Mouse (Mus musculus) midbrain, embryonic 16.5 days (tissue): Measurements from ENCODE around the gene Ssr1. TPM values are rescaled to one million over a fixed set of nuclear protein-coding genes. Genes with fewer than 3 reads are reported as not detected.

Experiments
- ATAC-seq: fragments of 200-750 bp; cut with Nextera tagmentation; 2 replicates; pipeline ENCODE4 v1.8.0; 2017; ENCODE audit warnings: moderate TSS enrichment
- H3K27ac ChIP-seq: fragments of 300-500 bp; sonication (generic); 2 replicates; pipeline ENCODE4 v1.5.1; 2014; ENCODE audit warnings: mild to moderate bottlenecking, low read length, mixed read lengths
- H3K27me3 ChIP-seq: fragments of 300-500 bp; sonication (generic); 2 replicates; pipeline ENCODE4 v1.6.1; 2014; ENCODE audit warnings: low read depth, low read length, mixed read lengths; ENCODE audit not compliant: control insufficient read depth, insufficient read depth
- H3K36me3 ChIP-seq: fragments of 300-500 bp; sonication (generic); 2 replicates; pipeline ENCODE4 v1.6.1; 2014; ENCODE audit warnings: mild to moderate bottlenecking, low read length, moderate library complexity, mixed read lengths; ENCODE audit not compliant: control insufficient read depth, insufficient read depth
- H3K4me1 ChIP-seq: fragments of 300-500 bp; sonication (generic); 2 replicates; pipeline ENCODE4 v1.6.1; 2014; ENCODE audit warnings: mild to moderate bottlenecking, low read length, mixed read lengths; ENCODE audit not compliant: control insufficient read depth, insufficient read depth
- H3K4me2 ChIP-seq: fragments of 300-500 bp; sonication (generic); 2 replicates; pipeline ENCODE4 v1.6.1; 2014; ENCODE audit warnings: mild to moderate bottlenecking, low read length, mixed read lengths
- H3K4me3 ChIP-seq: fragments of 300-500 bp; sonication (generic); 2 replicates; pipeline ENCODE4 v1.5.1; 2014; ENCODE audit warnings: low read depth, mild to moderate bottlenecking, low read length, moderate library complexity, mixed read lengths
- H3K9ac ChIP-seq: fragments of 300-500 bp; sonication (generic); 2 replicates; pipeline ENCODE4 v1.6.1; 2014; ENCODE audit warnings: low read depth, low read length, mixed read lengths
- H3K9me3 ChIP-seq: fragments of 300-500 bp; sonication (generic); replicated peaks from 2 replicates; pipeline ENCODE4 v1.6.1; 2014; ENCODE audit warnings: mild to moderate bottlenecking, low read length, mixed read lengths; ENCODE audit not compliant: control insufficient read depth, poor library complexity, severe bottlenecking
- WGBS: fragments of 180-500 bp; shearing (Covaris S2); extraction: QIAGEN DNeasy Blood & Tissue Kit; methylation state at CpG from one replicate; pipeline ENCODE4 v1.1.7; 2014; 5-methylcytosine and 5-hydroxymethylcytosine counted together
- polyA plus RNA-seq: library from polyadenylated mRNA; unstranded; fragments of >200 nt; fragmentation: Nextera tagmentation; extraction: Ambion mirVana; gene quantifications from 2 replicates; pipeline ENCODE4 v1.2.1, GENCODE M21; 2015

Gene Ssr1
- polyA plus RNA-seq, 1 experiment from 2014 or later: 71.1 TPM

DNA sequence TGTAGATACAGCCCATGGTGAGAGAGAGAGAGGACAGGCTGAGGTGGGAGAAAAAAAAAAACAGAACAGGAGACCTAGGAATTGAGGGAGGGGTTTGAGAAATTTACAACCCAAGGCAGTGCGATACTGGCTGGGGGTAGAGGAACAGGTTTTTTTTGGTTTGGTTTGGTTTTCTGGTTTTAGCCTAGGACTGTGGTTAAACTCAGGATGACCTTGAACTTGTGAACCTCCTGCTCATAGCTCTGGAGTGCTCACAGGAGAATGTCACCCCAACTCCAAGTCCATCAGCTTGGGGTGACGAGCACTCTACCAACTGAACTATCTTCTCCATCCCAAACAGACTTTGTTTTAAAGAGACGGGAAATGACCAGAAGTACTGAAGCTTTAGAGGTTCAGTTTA lies 50.6 kb downstream of the Ssr1 start:
- Histone ChIP-seq H3K4me2 (no peak overlapping the region), H3K9ac (no peak overlapping the region), H3K4me1 (no peaks in the 10 kb centered on the region), H3K27me3 (no peaks in the 10 kb centered on the region), H3K27ac (no peak overlapping the region), H3K9me3 (0 out of 2 replicates have a peak, but pooled peaks cover 4% of the 10 kb centered on the region), H3K4me3 (no peak overlapping the region), H3K36me3 (no peaks in the 10 kb centered on the region)
- 96% methylated on average over 3 of the region's 3 CpGs for WGBS
- no peak for ATAC-seq

DNA sequence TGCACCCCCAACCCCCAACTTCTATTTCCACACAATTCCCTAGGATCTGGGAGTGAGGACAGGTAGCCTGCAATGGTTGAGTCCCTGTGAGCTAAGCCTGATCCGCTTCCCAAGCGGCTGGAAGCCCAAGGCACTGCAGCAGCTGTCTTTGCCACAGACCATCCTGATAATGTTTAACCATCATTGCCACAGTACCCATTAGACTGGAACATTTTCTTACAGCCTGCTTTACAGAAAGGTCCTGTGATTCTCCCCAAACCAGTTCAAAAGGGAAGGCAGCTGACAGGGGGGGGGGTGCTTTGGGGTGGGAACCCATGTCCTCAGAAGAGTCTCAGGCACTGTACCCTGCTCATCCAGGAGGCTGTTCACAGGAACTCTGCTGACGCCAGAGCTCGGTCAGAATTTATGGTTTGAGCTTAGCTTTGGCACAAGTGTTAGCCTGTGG lies 51.1 kb downstream of the Ssr1 start:
- Histone ChIP-seq H3K36me3 (no peaks in the 10 kb centered on the region), H3K27me3 (no peaks in the 10 kb centered on the region), H3K4me3 (no peak overlapping the region), H3K9ac (no peak overlapping the region), H3K4me2 (no peak overlapping the region), H3K9me3 (0 out of 2 replicates have a peak, but pooled peaks cover 4% of the 10 kb centered on the region), H3K27ac (no peak overlapping the region), H3K4me1 (no peaks in the 10 kb centered on the region)
- WGBS: 87% methylated on average over 4 of the region's 4 CpGs
- ATAC-seq: no peak

DNA sequence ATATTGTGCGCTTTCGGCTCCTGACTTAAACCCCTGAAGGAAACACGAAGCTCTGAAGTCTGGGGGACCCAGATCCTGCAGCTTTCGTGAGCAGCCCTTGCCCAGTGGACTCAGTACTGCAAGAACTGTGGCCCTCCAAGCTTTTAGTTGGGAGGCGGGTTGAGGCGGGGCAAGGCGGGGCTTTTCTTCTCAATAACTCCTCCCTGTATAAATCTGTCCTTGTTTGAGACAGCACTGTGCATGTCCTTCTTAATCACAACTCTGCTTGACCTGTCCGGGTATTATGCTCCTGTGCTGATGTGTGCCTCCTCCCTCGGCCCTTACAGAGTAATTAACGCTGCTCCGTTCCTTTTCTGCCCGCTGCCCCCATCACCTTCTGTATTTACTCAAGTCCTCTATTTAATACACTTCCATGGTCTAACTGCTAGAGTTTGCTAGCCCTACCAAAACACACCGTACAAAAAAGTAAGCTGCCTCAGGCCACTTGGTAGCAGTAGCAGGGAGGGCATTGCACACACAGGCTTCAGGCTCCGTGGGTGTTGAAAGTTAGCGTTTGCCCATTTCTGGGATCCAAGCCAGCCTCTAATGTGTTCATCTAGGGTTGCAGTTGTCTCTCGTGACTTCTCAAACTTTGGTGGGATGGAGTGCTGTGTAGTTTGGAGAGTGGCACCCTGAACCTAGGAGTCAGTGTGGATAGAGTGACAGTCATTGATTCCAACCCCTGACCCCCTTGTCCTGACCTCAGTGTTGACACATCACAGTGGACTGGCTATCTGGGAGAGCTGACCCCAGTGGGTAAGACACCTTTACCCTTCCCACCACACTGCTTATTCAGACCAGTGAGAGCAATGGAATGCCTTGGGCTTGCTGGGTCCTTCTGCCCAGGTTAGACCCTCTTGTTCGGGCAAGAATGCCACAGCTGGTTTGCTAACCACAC lies 51.8 kb downstream of the Ssr1 start:
- Histone ChIP-seq H3K36me3 (no peaks in the 10 kb centered on the region), H3K4me2 (no peak overlapping the region), H3K27ac (no peak overlapping the region), H3K4me1 (no peaks in the 10 kb centered on the region), H3K9ac (no peak overlapping the region), H3K4me3 (no peak overlapping the region), H3K9me3 (0 out of 2 replicates have a peak, but pooled peaks cover 4% of the 10 kb centered on the region), H3K27me3 (no peaks in the 10 kb centered on the region)
- 66% methylated on average over 17 of the region's 17 CpGs for WGBS
- ATAC-seq: no peak

DNA sequence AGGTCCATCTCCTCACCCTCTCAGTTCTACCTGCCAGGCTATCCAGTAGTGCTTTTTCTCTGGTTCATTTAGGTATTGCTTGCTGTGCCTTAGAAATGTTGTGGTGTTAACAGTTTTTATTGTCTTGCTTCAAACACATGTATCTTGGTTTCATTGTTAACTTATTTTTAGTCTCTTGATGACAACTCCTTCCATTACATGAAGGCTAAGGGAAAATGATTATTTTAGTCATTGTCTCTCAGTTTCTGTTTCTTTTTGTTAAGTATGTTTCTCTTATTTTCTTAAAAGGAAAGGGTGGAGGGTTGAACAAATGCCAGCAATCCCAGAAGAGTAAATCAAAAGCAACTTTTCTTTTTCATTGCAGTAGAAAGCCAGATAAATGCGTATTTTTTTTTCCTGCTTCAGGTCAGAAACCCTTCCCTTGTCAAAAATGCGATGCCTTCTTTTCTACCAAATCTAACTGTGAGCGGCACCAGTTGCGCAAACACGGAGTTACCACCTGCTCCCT lies 52.8 kb downstream of the Ssr1 start:
- Histone ChIP-seq H3K4me3 (no peak overlapping the region), H3K9me3 (0 out of 2 replicates have a peak, but pooled peaks cover 4% of the 10 kb centered on the region), H3K4me1 (no peaks in the 10 kb centered on the region), H3K27ac (no peak overlapping the region), H3K36me3 (no peaks in the 10 kb centered on the region), H3K9ac (no peak overlapping the region), H3K27me3 (no peaks in the 10 kb centered on the region), H3K4me2 (no peak overlapping the region)
- ATAC-seq: no peak
- WGBS: 77% methylated on average over 5 of the region's 5 CpGs

DNA sequence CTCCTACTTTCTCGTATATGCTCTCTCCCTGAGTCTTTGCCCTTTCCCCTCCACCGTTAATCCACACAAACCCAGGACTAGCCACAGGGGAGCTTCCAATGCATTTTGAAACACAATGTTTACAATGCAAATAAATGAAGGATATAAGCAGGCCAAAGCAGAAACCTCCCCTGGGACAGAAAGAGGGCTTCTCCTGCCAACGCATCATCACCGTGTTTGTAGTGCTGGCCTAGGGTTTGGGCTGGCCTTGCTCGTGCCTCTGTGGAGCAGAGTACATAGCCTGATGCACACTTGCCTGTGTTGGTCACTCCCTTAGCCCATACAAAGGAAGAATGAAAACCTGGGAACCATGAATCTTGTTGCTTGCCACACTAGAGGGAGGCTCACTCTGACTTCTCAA lies 53.4 kb downstream of the Ssr1 start:
- 0 out of 2 replicates have a peak, but pooled peaks cover 4% of the 10 kb centered on the region for H3K9me3 ChIP-seq
- no peaks in the 10 kb centered on the region for H3K4me1 ChIP-seq
- no peak overlapping the region for H3K27ac ChIP-seq
- no peak overlapping the region for H3K4me2 ChIP-seq
- no peaks in the 10 kb centered on the region for H3K27me3 ChIP-seq
- no peaks in the 10 kb centered on the region for H3K36me3 ChIP-seq
- H3K4me3 ChIP-seq: no peak overlapping the region
- no peak for ATAC-seq
- 52% methylated on average over 5 of the region's 5 CpGs for WGBS
- H3K9ac ChIP-seq: no peak overlapping the region

DNA sequence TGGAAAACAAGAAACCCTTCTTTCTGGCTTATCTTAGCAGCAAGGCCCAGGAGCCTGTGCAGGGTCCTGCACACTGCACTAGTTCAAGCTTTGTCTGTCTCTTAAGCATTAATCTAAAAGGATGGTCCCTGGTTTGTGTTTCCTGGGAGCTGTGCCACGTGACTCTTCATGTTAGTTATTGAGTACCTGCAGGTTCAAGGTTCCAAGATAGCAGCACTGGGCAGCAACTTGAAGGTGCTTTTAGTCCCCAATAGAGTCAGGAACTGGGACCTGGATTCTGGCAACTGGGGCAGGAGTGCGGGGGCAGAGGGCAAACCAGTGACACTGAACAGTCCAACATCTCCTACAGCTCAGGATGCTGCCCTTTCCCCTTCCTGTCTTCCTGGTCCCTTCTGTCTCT lies 53.9 kb downstream of the Ssr1 start:
- 84% methylated on average over 2 of the region's 2 CpGs for WGBS
- no peaks in the 10 kb centered on the region for H3K4me1 ChIP-seq
- no peak for ATAC-seq

DNA sequence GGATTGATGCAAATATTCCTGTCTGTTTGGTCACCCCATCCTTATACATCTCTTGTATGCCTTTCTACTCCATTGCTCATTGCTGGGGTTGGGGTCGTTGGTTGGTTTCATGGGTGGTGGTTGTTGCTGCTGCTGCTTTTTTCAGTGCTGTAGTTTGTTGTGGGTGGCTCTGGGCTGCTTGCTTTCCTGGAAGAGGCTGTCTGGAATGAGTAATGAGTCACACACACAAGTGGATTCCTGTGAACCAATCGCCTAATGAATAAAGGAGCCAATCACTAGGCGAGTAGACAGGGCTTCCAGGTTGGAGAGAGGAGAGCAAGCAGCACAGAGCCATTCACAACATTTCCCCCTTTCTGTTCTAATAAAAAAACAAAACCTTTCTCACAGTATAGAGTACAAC lies 57.7 kb downstream of the Ssr1 start:
- H3K36me3 ChIP-seq: no peaks in the 10 kb centered on the region
- no peak overlapping the region for H3K4me3 ChIP-seq
- no peak overlapping the region for H3K27ac ChIP-seq
- no peaks in the 10 kb centered on the region for H3K27me3 ChIP-seq
- H3K4me2 ChIP-seq: no peak overlapping the region
- no peaks in the 10 kb centered on the region for H3K4me1 ChIP-seq
- H3K9me3 ChIP-seq: 0 out of 2 replicates have a peak, but pooled peaks cover 4% of the 10 kb centered on the region
- no peak overlapping the region for H3K9ac ChIP-seq
- WGBS: 85% methylated on average over 3 of the region's 3 CpGs
- no peak for ATAC-seq

More for the DNA sequence above, 53.9 kb downstream of the Ssr1 start:
- H3K9me3 ChIP-seq: 0 out of 2 replicates have a peak, but pooled peaks cover 4% of the 10 kb centered on the region
- no peak overlapping the region for H3K27ac ChIP-seq
- no peak overlapping the region for H3K4me2 ChIP-seq
- H3K4me3 ChIP-seq: no peak overlapping the region
- H3K9ac ChIP-seq: no peak overlapping the region
- no peaks in the 10 kb centered on the region for H3K36me3 ChIP-seq
- no peaks in the 10 kb centered on the region for H3K27me3 ChIP-seq

DNA sequence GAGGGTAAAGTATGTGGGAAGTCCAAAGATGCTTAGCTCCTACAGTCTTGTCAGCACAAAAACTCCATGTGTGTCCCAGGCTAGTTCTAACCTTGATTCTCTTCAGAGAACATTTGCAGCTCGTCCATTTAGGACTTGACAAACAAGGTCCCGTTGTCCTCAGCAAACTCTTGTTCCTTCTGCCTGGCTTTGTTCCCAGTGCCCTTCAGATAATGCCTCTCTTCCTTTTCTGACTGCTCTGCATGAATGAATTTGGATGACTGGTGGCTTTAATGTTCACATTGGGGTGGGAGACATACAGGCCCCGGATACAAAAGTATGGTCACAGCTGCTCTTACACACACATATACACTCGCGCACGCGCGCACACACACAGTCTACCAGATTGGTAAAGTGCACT lies 59.1 kb downstream of the Ssr1 start:
- Histone ChIP-seq H3K27ac (no peak overlapping the region), H3K9ac (no peak overlapping the region), H3K4me3 (no peak overlapping the region), H3K4me1 (no peaks in the 10 kb centered on the region), H3K9me3 (0 out of 2 replicates have a peak, but pooled peaks cover 4% of the 10 kb centered on the region), H3K4me2 (no peak overlapping the region), H3K27me3 (no peaks in the 10 kb centered on the region), H3K36me3 (no peaks in the 10 kb centered on the region)
- WGBS: 66% methylated on average over 8 of the region's 8 CpGs
- ATAC-seq: no peak

DNA sequence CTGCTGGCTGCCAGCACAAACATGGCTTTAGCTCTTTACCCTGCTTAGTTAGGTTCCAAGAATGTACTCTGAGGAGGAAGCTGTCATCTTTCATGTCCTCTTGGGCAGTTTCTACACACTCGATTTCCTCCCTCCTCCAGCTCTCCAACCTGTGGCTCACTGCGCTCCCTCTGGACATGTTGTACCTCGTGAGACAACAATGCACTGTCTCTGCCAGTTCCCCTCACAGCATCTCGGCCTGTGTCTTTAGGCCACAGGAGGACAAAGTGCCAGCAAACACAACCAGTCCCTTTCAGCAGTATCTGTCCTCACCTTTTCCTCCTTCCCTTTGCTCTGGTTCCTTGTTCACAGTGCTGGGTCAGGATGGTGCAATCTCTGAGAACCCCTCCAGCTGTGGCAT lies 59.9 kb downstream of the Ssr1 start:
- Histone ChIP-seq H3K36me3 (no peaks in the 10 kb centered on the region), H3K4me2 (no peak overlapping the region), H3K4me3 (no peak overlapping the region), H3K9me3 (0 out of 2 replicates have a peak, but pooled peaks cover 2% of the 10 kb centered on the region), H3K27ac (no peak overlapping the region), H3K4me1 (no peaks in the 10 kb centered on the region), H3K27me3 (no peaks in the 10 kb centered on the region), H3K9ac (no peak overlapping the region)
- 86% methylated on average over 4 of the region's 4 CpGs for WGBS
- no peak for ATAC-seq
